Mouse (Mus musculus): ENCODE results near the gene Fam241a. TPM values are rescaled to one million over a fixed set of nuclear protein-coding genes. Genes with fewer than 3 reads are reported as not detected.

Gene Fam241a
- total RNA-seq (2021), result 1 to 10 TPM; 3.5 to 4.2 TPM
- long read RNA-seq, experiment 1, transcript Fam241a-202 (2 exons, 2,234 nt), result major isoform, 5 of 6 reads
- long read RNA-seq, experiment 1, partial matches to known transcripts, result 0 of 6 reads
- long read RNA-seq, experiment 1, other reads (novel, unspliced or antisense), result 0 of 6 reads
- long read RNA-seq, experiment 2, transcript Fam241a-202 (2 exons, 2,234 nt), result major isoform, 6 of 6 reads
- long read RNA-seq, experiment 2, partial matches to known transcripts, result 0 of 6 reads
- long read RNA-seq, experiment 2, other reads (novel, unspliced or antisense), result 0 of 6 reads

GRCm38 (mm10) chr3:127895792-127896541, at the start of gene Fam241a:
Fam241a (minus strand) TSS chr3:127896324.
- intact Hi-C loops (cut with DNase I), result loop anchor here (5.0 kb wide), 2 partner anchors 34 to 59 kb away; partner anchors contain the start of gene Ap1ar
- Histone ChIP-seq H3K27ac (peak within 1 kb of the TSS; percentile 93), H3K4me3 (peak within 1 kb of the TSS; percentile 90)
- no peak for TF ChIP-seq CTCF (IDR thresholded peaks at IDR 0.05)
- DNase-seq, result peak; percentile 90

DNA sequence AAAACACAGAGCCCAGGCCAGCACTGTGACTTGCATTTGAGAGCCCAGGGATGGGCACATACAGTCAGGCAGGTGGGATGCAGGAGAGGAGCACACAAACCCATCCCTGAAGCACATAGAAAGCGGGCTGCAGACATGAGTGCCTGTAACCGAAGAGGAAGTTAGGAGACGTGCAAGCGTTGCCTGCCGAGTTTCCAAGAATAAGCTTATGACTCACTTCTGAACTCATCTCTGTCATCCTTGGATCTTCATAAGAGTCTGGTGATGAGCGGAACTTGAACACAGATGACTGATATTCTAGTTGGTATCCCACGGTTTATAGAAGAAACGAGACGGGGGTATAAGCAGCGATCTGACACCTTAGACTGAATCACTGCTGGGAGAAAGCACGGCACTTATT, 36.3 kb upstream of the Fam241a start:
- intact Hi-C loops (cut with DNase I), result no loop called here
- Histone ChIP-seq H3K27ac (no peak overlapping the region), H3K4me3 (no peak overlapping the region)
- no peak for TF ChIP-seq CTCF (IDR thresholded peaks at IDR 0.05)
- DNase-seq, result no peak

GRCm38 (mm10) chr3:127930326-127931012, 34.3 kb upstream of the Fam241a start:
- Histone ChIP-seq H3K27ac (no peak overlapping the region), H3K4me3 (no peak overlapping the region)
- DNase-seq, result no peak
- no peak for TF ChIP-seq CTCF (IDR thresholded peaks at IDR 0.05)
- intact Hi-C loops (cut with DNase I), result no loop called here

- TF ChIP-seq CTCF (IDR thresholded peaks at IDR 0.05), result no peak
- no peak for DNase-seq
- intact Hi-C loops (cut with DNase I), result no loop called here
- H3K27ac ChIP-seq, result no peak overlapping the region
- no peak overlapping the region for H3K4me3 ChIP-seq
These were observed 33.8 kb upstream of the Fam241a start for GRCm38 (mm10) chr3:127929921-127930320.

DNA sequence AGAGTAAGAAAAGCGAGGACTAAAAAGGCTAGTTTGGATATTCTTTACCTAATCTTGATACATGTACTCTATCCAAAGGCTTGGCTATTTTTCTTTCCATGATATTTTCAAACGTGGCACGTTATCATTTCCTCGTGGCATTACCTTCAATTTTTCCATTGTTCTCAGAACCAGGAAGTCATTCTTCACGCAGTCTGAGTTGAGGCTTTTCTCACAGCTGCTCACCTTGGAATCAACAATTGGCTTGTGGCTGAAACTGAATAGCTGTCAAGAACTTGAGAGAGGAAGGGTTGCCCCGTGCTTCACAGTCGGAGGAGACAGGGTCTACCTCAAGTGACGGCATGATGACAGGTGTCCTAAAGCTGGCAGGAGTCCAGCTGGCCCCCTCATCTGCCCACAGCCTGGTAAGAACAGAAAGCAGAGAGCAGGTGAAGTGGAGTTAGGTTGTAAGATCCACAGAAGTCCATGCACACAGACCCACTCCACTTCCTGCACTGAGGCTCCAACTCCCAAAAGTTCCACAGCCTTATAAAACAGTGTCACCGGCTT, 30.6 kb upstream of the Fam241a start:
- Histone ChIP-seq H3K4me3 (no peak overlapping the region), H3K27ac (no peak overlapping the region)
- TF ChIP-seq CTCF (IDR thresholded peaks at IDR 0.05), result no peak
- intact Hi-C loops (cut with DNase I), result no loop called here
- no peak for DNase-seq

GRCm38 (mm10) chr3:127924464-127924863, 28.3 kb upstream of the Fam241a start:
- no peak overlapping the region for H3K4me3 ChIP-seq
- no peak for TF ChIP-seq CTCF (IDR thresholded peaks at IDR 0.05)
- DNase-seq, result no peak
- H3K27ac ChIP-seq, result no peak overlapping the region
- intact Hi-C loops (cut with DNase I), result no loop called here

DNA sequence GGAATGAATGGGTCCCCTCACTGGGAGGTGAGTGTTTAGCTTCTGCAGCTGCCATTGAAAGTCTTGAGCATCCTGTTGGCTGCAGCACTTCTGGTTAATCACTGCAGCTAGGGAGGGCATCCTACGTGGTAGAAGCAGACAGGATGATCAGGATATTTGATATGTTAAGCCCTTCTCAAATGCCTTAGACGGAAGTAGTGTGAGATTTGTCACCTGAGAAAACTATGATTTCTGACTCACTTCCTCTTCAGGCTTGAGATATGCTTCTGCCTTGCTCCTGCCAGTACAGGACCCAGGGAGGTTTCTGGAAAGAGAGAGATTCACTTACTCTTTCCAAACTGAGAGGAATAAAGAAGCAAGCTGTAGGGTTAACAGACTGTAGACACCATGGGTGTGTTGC, 27.1 kb upstream of the Fam241a start:
- no peak overlapping the region for H3K27ac ChIP-seq
- DNase-seq, result no peak
- intact Hi-C loops (cut with DNase I), result no loop called here

DNA sequence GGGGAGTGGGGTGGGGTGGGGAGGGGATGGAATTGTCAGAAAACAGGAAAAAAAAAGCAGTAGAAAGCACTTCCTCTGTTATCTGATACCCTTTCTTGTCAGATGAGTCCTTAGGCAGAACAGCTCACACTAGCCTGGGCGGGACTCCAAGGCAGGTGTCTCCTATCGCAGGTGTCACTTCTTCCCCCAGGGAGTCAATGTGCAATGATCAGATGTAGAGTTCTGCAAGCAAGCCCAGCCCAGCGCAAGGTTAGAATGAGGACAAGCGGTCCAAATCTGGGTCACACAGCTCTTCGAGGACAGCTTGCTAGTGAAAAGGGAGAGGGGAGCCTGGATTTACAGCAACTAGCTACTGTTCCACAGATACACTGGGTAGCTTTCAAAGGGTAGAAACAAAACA, 26.0 kb upstream of the Fam241a start:
- Histone ChIP-seq H3K27ac (no peak overlapping the region), H3K4me3 (no peak overlapping the region)
- TF ChIP-seq CTCF (IDR thresholded peaks at IDR 0.05), result no peak
- intact Hi-C loops (cut with DNase I), result no loop called here
- DNase-seq, result no peak

More for the DNA sequence above, 27.1 kb upstream of the Fam241a start:
- no peak for TF ChIP-seq CTCF (IDR thresholded peaks at IDR 0.05)
- H3K4me3 ChIP-seq, result no peak overlapping the region

DNA sequence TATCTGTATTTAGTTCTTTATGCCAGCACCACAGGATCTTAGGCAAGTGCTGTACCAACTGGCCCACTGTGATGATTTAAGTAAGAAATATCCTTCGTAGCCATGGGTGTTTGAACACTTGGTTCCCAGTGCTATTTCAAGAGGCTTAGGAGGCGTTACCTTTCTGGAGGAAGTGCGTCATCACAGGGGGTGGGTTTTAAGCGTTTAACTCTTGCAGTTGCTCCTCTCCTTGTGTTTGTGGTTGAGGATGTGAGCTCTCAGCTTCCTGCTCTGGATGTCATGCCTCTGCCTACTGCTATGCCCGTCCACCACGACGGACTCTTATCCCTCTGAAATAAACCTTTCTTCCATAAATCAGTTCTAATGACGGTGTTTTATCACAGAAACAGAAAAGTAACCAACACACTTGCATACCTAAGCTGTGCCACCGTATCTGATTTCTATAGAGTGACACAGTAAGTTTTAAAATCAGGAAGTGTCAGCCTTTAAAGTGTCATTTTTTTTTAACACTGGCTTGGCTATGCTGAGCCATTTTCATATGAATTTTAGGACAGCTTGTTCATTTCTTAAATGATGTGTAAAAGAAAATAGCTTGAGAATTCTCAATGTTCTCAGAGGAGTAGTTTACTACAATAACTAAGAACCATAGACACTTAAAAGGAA, 22.0 kb upstream of the Fam241a start:
- DNase-seq, result no peak
- intact Hi-C loops (cut with DNase I), result no loop called here
- TF ChIP-seq CTCF (IDR thresholded peaks at IDR 0.05), result no peak
- Histone ChIP-seq H3K27ac (no peak overlapping the region), H3K4me3 (no peak overlapping the region)

DNA sequence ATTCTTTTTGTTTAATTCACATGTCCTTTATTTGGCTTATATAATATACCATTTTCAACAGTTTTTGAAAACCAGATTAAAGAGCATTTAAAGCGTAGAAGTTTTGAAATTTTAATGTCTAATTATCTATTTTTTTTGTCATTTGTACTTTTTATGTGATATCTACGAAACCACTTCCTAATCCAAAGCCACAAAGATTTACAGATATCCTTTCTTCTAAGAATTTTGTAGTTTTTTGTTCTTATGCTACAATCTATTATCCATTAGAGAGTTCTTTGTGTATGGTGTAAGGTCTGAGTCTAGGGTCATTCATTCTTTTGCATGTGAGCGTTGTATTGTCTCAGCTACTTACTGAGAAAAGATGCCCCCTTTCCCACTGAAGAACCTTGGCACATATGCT, 21.4 kb upstream of the Fam241a start:
- TF ChIP-seq CTCF (IDR thresholded peaks at IDR 0.05), result no peak
- Histone ChIP-seq H3K4me3 (no peak overlapping the region), H3K27ac (no peak overlapping the region)
- DNase-seq, result no peak
- intact Hi-C loops (cut with DNase I), result no loop called here

- DNase-seq, result no peak
- no peak overlapping the region for H3K4me3 ChIP-seq
- no peak overlapping the region for H3K27ac ChIP-seq
- TF ChIP-seq CTCF (IDR thresholded peaks at IDR 0.05), result no peak
- intact Hi-C loops (cut with DNase I), result no loop called here
These were observed 19.7 kb upstream of the Fam241a start for GRCm38 (mm10) chr3:127915656-127916334.
